Mouse (Mus musculus): ENCODE results near the gene Eps15.

- TF ChIP-seq POLR2AphosphoS2 (IDR thresholded peaks at IDR 0.05; ENCODE audit: insufficient read length, low read depth) (no peak), MYOG (IDR thresholded peaks at IDR 0.05; ENCODE audit: control insufficient read depth in 1 of 3, insufficient read depth in 1 of 3, insufficient read length in 2 of 3, low read depth in 2 of 3) (no peak), REST (IDR thresholded peaks at IDR 0.05; ENCODE audit: insufficient read depth, insufficient read length) (no peak), MYOD1 (IDR thresholded peaks at IDR 0.05; ENCODE audit: control insufficient read depth in 1 of 3, insufficient read length in 2 of 3, low read depth in 2 of 3) (no peak), POLR2A (IDR thresholded peaks at IDR 0.05; ENCODE audit: insufficient read length, low read depth) (no peak), SRF (IDR thresholded peaks at IDR 0.05; ENCODE audit: control insufficient read depth, insufficient read length, low read depth) (no peak)
Observed at GRCm38 (mm10) chr4:109256791-109257190, 23.3 kb upstream of the Eps15 start.

All from myocyte (in vitro differentiated cells).